Mouse (Mus musculus) CH12.LX (cell line): ENCODE data around the gene Fndc10.

Experiments
- CHD1 ChIP-seq: IDR thresholded peaks from 2 replicates; pipeline ENCODE4 v1.6.1; 2012; ENCODE audit warnings: low read depth, low read length, improper control_type of control experiment, inconsistent platforms
- CTCF ChIP-seq, 2 experiments: IDR thresholded peaks in 1 of 2; conservative IDR thresholded peaks in 1 of 2; 2 replicates each; pipeline ENCODE4 v1.5.1; 2011 to 2012; ENCODE audit warnings: low read depth in 2 of 2, low read length in 2 of 2, improper control_type of control experiment in 1 of 2, inconsistent platforms in 1 of 2, mild to moderate bottlenecking in 1 of 2, moderate library complexity in 1 of 2
- POLR2A ChIP-seq: IDR thresholded peaks from 2 replicates; pipeline ENCODE4 v1.6.1; 2011; ENCODE audit warnings: low read depth, mild to moderate bottlenecking, improper control_type of control experiment, low read length

- TF ChIP-seq CHD1 (no peak), POLR2A (no peak), CTCF (conservative IDR thresholded peaks at IDR 0.05 in 1 of 2, IDR thresholded peaks at IDR 0.05 in 1 of 2; ENCODE audit: low read depth in 2 of 2, low read length in 2 of 2) (no peak)
Observed at GRCm38 (mm10) chr4:155738262-155738661, 44.1 kb downstream of the Fndc10 start.
